9 mouse cellular contexts compared by ENCODE assay signal in the genomic region with DNA sequence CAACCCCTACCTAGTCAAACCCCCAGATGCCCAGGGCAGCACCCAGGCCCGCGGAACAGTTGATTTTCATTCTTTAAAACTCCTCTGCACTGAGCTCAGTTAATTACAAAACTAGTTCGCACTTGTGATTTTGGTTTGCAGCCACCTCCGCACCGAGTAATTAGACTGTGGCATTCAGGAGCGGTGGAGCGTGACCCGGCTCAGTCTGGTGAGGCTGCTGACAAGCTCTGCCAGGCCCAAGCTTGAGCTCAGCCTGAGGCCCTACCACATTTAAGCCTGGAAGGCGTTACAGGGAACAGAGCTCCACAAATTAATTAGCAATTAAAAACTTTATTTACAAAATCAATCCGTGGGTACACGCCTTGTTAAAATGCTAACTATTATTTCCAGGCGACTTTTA.
A peak's percentile ranks its signal among the peaks of the same experiment; 100 is the strongest.
DNase-seq lines count a peak whose midpoint lies in the region; ATAC-seq and TF ChIP-seq lines count a peak whose summit lies in the region.
"Had no signal": no experiment of that assay in that cellular context is flagged by ENCODE, and none has a peak within 500 bp of the region (broad histone marks: within the 10 kb centered on the region; RNA-seq: fewer than 3 reads in every experiment).

No protein-coding gene starts in this region.

- TF ChIP-seq CTCF in left cerebral cortex, adult 2 months (IDR thresholded peaks at IDR 0.05), result no peak

- intact Hi-C loops in left cerebral cortex, adult 2 months (cut with DNase I), result loop anchor here (2.0 to 5.0 kb wide), 5 partner anchors 59 to 836 kb away; no protein-coding TSS in a partner anchor

- 17% methylated on average over 12 of the region's 12 CpGs for WGBS in hindbrain, embryonic 16.5 days

- DNase-seq in Muller cell, postnatal 12 days (ENCODE audit: inconsistent ontology term), result peak; percentile 91
- DNase-seq in embryo, embryonic 9.5 days (ENCODE audit: extremely low spot score), result peak; percentile 36
- DNase-seq in left cerebral cortex, adult 2 months (ENCODE audit: extremely low spot score in 1 of 2, low spot score in 2 of 2), result peak; percentile 21 to 56
- DNase-seq in urinary bladder, postnatal 36 days (ENCODE audit: low spot score in 2 of 2), result no peak
- no peak for DNase-seq in lung, postnatal 25 days (ENCODE audit: low spot score)
- no peak for DNase-seq in adrenal gland, postnatal 10 days
- no peak for DNase-seq in urinary bladder, postnatal 25 days (ENCODE audit: low spot score)

- peaks cover 2% of the 10 kb centered on the region; the same call in 1 of the 2 replicates for H3K27me3 ChIP-seq in hindbrain, embryonic 16.5 days (replicated peaks; ENCODE audit: control insufficient read depth, insufficient read depth, low read length)

- peak; percentile 79; the same call in 1 of the 2 replicates for ATAC-seq in hindbrain, embryonic 16.5 days

- H3K4me3 ChIP-seq in hindbrain, embryonic 16.5 days (ENCODE audit: low read length), result no peak overlapping the region
- no peak overlapping the region for H3K4me3 ChIP-seq in left cerebral cortex, adult 2 months

- H3K9ac ChIP-seq in hindbrain, embryonic 16.5 days (ENCODE audit: low read depth, low read length), result no peak overlapping the region

- no peak overlapping the region for H3K27ac ChIP-seq in hindbrain, embryonic 16.5 days (ENCODE audit: low read depth, low read length)
- H3K27ac ChIP-seq in left cerebral cortex, adult 2 months, result no peak overlapping the region

- H3K9me3 ChIP-seq in hindbrain, embryonic 16.5 days (ENCODE audit: control insufficient read depth, low read length), result no peaks in the 10 kb centered on the region

- no peak overlapping the region for H3K4me2 ChIP-seq in hindbrain, embryonic 16.5 days (ENCODE audit: low read length)

- H3K4me1 ChIP-seq in hindbrain, embryonic 16.5 days (ENCODE audit: control insufficient read depth, insufficient read depth, low read depth, low read length), result no peaks in the 10 kb centered on the region; the same call in 1 of the 2 replicates

- no peaks in the 10 kb centered on the region for H3K36me3 ChIP-seq in hindbrain, embryonic 16.5 days (ENCODE audit: control insufficient read depth, insufficient read depth, low read length)
- H3K36me3 ChIP-seq: G1E had no signal

Comparison
In these comparisons a context has a peak if more than half of its experiments do, and no peak if none do; other contexts are left out.
1. DNase-seq: peak in Muller cell, postnatal 12 days (single experiment), embryo, embryonic 9.5 days (single experiment) and left cerebral cortex, adult 2 months (2 of 2); none in urinary bladder, postnatal 36 days (0 of 2), lung, postnatal 25 days (single experiment), adrenal gland, postnatal 10 days (single experiment) and urinary bladder, postnatal 25 days (single experiment).